Mouse (Mus musculus) lung, postnatal 0 days (tissue): ENCODE data around the gene Negr1. TPM values are rescaled to one million over a fixed set of nuclear protein-coding genes. Genes with fewer than 3 reads are reported as not detected.

Experiments used
- ATAC-seq: fragments of 200-750 bp; cut with Nextera tagmentation; 2 replicates; pipeline ENCODE4 v1.8.0; 2017; ENCODE audit warnings: moderate library complexity
- DNase-seq: peaks from one replicate; pipeline ENCODE4 v3.0.0-alpha.2; 2016; ENCODE audit warnings: low spot score
- H3K27ac ChIP-seq: fragments of 300-500 bp; sonication (generic); 2 replicates; pipeline ENCODE4 v1.5.1; 2014; ENCODE audit warnings: antibody characterized with exemption, mild to moderate bottlenecking, low read length, mixed read lengths
- H3K27me3 ChIP-seq: fragments of 300-500 bp; sonication (generic); replicated peaks from 2 replicates; pipeline ENCODE4 v1.6.1; 2014; ENCODE audit warnings: low read length, mixed read lengths; ENCODE audit not compliant: insufficient read depth
- H3K36me3 ChIP-seq: fragments of 300-500 bp; sonication (generic); 2 replicates; pipeline ENCODE4 v1.6.1; 2014; ENCODE audit warnings: low read length, mixed read lengths; ENCODE audit not compliant: insufficient read depth
- H3K4me1 ChIP-seq: fragments of 300-500 bp; sonication (generic); 2 replicates; pipeline ENCODE4 v1.6.1; 2014; ENCODE audit warnings: antibody characterized with exemption, low read depth, low read length, mixed read lengths; ENCODE audit not compliant: insufficient read depth
- H3K4me2 ChIP-seq: fragments of 300-500 bp; sonication (generic); replicated peaks from 2 replicates; pipeline ENCODE4 v1.6.1; 2014; ENCODE audit warnings: low read depth, mild to moderate bottlenecking, low read length, moderate library complexity, mixed read lengths
- H3K4me3 ChIP-seq: fragments of 300-500 bp; sonication (generic); 2 replicates; pipeline ENCODE4 v1.5.1; 2014; ENCODE audit warnings: low read depth, low read length
- H3K9ac ChIP-seq: fragments of 300-500 bp; sonication (generic); replicated peaks from 2 replicates; pipeline ENCODE4 v1.6.1; 2014; ENCODE audit warnings: low read depth, mild to moderate bottlenecking
- H3K9me3 ChIP-seq: fragments of 300-500 bp; sonication (generic); 2 replicates; pipeline ENCODE4 v1.6.1; 2016; ENCODE audit warnings: low read length, mixed read lengths
- CTCF ChIP-seq: IDR thresholded peaks from 2 replicates; pipeline ENCODE4 v1.5.1; 2016; ENCODE audit warnings: antibody characterized with exemption, mild to moderate bottlenecking
- EP300 ChIP-seq: IDR thresholded peaks from 2 replicates; pipeline ENCODE4 v1.6.1; 2016; ENCODE audit warnings: antibody characterized with exemption, mild to moderate bottlenecking, control low read depth
- WGBS: fragments of 180-500 bp; shearing (Covaris S2); extraction: QIAGEN DNeasy Blood & Tissue Kit; methylation state at CpG from one replicate; pipeline ENCODE4 v1.1.7; 2014; 5-methylcytosine and 5-hydroxymethylcytosine counted together
- polyA plus RNA-seq: library from polyadenylated mRNA; unstranded; fragments of >200 nt; fragmentation: Nextera tagmentation; extraction: Ambion mirVana; gene quantifications from 2 replicates; pipeline ENCODE4 v1.2.1, GENCODE M21; 2015

Gene Negr1
- polyA plus RNA-seq, 1 experiment from 2014 or later = 1.3 TPM

DNA sequence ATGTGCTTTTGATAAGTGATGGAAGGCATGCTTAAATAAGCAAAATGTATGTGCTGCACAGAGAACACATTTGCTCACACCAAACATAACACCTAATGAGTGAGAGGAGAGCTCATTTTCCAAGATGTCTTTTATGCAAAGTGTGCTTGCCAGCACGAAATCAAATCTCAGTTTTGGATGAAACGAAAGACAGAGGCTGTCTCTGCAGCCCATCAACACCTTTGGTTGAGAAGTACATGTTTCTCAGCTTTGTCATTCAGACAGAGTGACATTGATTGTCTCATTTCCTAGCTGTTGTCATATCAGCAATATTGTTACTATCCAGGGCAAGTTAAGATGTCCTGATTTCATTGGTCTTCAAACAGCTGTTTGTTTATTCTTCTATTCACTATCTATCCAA is 29.5 kb downstream of the Negr1 start:
- ATAC-seq = no peak
- 57% methylated on average over 2 of the region's 2 CpGs for WGBS
- Histone ChIP-seq H3K4me1 (no peaks in the 10 kb centered on the region), H3K4me2 (no peak overlapping the region), H3K4me3 (no peak overlapping the region), H3K27me3 (no peaks in the 10 kb centered on the region), H3K36me3 (no peaks in the 10 kb centered on the region), H3K9me3 (no peaks in the 10 kb centered on the region), H3K9ac (no peak overlapping the region), H3K27ac (no peak overlapping the region)
- no peak for DNase-seq
- TF ChIP-seq EP300 (no peak), CTCF (no peak)

DNA sequence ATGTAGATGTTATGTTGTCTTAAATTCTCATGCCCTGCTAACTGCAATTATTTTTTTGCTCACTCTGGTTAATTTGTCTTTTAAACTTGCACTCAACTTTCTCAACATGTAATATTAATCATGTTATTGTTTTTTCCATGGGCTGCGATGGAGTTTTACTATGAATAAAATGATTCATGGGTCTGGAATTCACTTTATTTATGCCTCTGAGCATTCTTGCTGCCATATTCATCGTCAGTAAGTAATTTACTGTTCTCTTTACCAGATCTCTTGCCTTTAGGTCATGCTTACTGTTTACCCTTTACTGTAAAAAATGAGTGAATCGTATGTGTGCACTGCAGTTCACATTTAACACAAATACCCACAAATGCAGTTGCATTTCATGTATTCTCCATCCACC is 45.3 kb downstream of the Negr1 start:
- no peaks in the 10 kb centered on the region for H3K27me3 ChIP-seq
- no peaks in the 10 kb centered on the region for H3K4me1 ChIP-seq
- no peaks in the 10 kb centered on the region for H3K9me3 ChIP-seq
- WGBS = 50% methylated on average over 3 of the region's 3 CpGs
- no peaks in the 10 kb centered on the region for H3K36me3 ChIP-seq
- no peak for ATAC-seq
- H3K9ac ChIP-seq = no peak overlapping the region
- no peak for TF ChIP-seq CTCF
- TF ChIP-seq EP300 = no peak
- H3K4me2 ChIP-seq = no peak overlapping the region
- no peak overlapping the region for H3K4me3 ChIP-seq
- no peak overlapping the region for H3K27ac ChIP-seq
- DNase-seq = no peak

DNA sequence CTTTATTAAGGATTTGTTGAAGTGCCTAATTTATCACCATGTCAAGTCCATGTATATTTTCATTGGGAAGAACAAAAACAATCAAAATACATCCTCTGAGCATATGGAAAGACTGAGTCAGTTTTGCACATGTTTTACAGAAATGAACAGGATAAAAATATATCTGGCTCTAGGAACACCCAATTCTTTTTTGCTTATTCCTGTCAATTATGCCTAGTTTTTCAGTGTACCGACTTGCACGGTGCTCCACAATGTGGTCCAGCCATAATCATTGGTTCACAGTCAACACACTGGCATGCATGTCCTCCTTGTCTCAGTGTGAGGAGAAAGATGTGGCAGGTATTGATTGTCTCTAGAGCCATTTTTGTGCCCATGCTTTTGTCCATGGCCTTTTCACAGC is 58.3 kb downstream of the Negr1 start:
- WGBS = 91% methylated on average over 2 of the region's 2 CpGs

DNA sequence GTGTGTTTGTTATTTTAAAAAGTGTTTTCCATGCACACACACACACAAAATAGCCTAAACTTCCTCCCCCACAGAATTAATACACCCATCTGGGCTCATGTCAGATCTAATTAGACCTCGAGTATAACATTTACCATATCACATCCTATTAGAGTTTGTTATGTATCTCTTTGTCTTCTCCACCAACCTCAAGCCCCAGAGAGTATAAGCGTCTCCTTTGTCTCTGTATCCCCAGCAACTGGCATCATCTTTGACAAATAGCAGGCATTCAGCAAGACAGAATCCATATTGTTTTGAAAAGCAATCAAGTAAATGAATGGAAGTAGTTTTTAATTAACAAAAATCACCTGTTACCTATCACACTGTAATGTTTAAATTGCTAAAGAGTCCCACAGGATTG is 67.0 kb downstream of the Negr1 start:
- no peak overlapping the region for H3K27ac ChIP-seq
- TF ChIP-seq EP300 (no peak), CTCF (no peak)
- no peaks in the 10 kb centered on the region for H3K27me3 ChIP-seq
- no peak overlapping the region for H3K9ac ChIP-seq
- H3K4me1 ChIP-seq = no peaks in the 10 kb centered on the region
- no peaks in the 10 kb centered on the region for H3K36me3 ChIP-seq
- no peaks in the 10 kb centered on the region for H3K9me3 ChIP-seq
- H3K4me3 ChIP-seq = no peak overlapping the region
- WGBS = 53% methylated on average over 2 of the region's 2 CpGs
- ATAC-seq (no peak), DNase-seq (no peak)
- no peak overlapping the region for H3K4me2 ChIP-seq

More for the DNA sequence above, 58.3 kb downstream of the Negr1 start:
- H3K4me3 ChIP-seq = no peak overlapping the region
- no peaks in the 10 kb centered on the region for H3K36me3 ChIP-seq
- no peak for TF ChIP-seq CTCF
- no peak for TF ChIP-seq EP300
- ATAC-seq = no peak
- no peaks in the 10 kb centered on the region for H3K4me1 ChIP-seq
- DNase-seq = no peak
- H3K4me2 ChIP-seq = no peak overlapping the region
- H3K27me3 ChIP-seq = no peaks in the 10 kb centered on the region
- H3K9ac ChIP-seq = no peak overlapping the region
- H3K9me3 ChIP-seq = no peaks in the 10 kb centered on the region
- H3K27ac ChIP-seq = no peak overlapping the region

DNA sequence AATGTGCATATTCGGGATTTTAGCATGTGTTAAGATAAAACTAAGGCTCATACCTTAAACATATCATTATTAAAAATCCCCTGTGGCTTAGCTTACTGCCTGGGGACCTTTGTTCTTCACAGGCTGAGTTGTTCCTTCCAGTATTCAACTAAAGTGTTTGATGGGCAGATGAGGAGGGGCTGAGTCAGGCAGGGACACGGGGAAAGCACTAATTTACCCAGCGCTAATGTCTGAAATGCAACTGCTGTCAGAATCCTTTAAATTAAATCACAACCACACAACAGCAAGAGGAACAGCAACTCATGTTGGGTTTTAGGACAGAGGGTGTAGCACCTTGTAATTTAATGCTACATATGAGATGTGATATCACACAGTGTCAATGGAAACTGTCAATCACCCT is 71.3 kb downstream of the Negr1 start:
- no peaks in the 10 kb centered on the region for H3K27me3 ChIP-seq
- no peak for DNase-seq
- no peak for ATAC-seq
- 40% methylated on average over 3 of the region's 3 CpGs for whole genome bisulfite sequencing
- no peak for TF ChIP-seq CTCF
- no peak for TF ChIP-seq EP300
- no peak overlapping the region for H3K4me2 ChIP-seq
- no peak overlapping the region for H3K27ac ChIP-seq
- H3K4me1 ChIP-seq = no peaks in the 10 kb centered on the region
- no peak overlapping the region for H3K9ac ChIP-seq
- no peaks in the 10 kb centered on the region for H3K9me3 ChIP-seq
- H3K4me3 ChIP-seq = no peak overlapping the region
- H3K36me3 ChIP-seq = no peaks in the 10 kb centered on the region

DNA sequence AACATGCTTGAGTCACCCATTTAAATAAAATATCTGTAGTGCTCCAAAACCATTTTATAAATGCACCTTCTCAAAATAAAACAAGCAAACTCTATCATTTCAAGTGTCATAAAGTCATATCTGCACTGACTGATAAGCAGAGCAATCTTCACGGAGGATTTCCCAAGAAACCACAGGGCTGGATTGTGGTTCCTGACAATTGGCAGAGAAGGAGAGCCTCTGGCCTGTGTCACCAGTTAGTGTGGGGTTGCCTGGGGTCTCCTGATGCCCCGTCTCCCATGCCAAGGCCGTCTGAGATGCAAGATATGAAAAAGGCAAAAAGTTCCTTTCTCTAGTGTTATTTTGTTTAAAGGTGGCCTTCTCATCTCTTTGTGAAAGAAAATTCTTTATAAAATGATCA is 77.8 kb downstream of the Negr1 start:
- WGBS = 47% methylated on average over 3 of the region's 3 CpGs
- Histone ChIP-seq H3K36me3 (no peaks in the 10 kb centered on the region), H3K9me3 (no peaks in the 10 kb centered on the region), H3K27me3 (no peaks in the 10 kb centered on the region), H3K4me1 (no peaks in the 10 kb centered on the region), H3K27ac (no peak overlapping the region), H3K4me2 (no peak overlapping the region), H3K4me3 (no peak overlapping the region), H3K9ac (no peak overlapping the region)
- ATAC-seq (no peak), DNase-seq (no peak)
- no peak for TF ChIP-seq CTCF
- TF ChIP-seq EP300 = no peak

DNA sequence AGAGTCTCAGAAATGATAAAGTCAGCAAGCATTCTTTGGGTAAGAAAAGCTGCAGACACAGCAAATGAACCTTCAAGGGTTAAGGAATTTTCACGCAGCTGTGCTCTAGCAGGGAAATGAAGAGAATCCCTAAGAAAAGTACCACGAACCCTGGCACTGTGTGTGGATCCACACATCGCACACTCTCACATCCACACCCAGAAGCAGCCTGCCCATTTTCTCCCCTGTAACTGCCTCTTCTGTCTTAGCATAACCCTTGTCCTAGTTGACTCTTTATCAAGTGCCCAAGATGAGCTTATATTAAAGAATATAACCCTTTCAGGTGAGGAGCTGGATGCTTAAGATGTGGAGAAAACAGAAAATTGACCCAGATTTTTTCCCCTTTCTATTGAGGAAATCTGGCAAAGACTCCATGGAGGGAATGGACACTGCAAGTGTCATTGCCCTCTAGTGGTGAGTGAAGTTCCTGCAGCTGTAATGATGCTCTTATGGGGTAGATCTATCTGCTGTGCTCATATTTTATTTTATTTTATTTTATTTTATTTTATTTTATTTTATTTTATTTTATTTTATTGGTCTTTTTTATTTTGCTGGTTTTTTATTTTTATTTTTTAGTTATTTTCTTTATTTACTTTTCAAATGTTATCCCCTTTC is 82.2 kb downstream of the Negr1 start:
- no peak overlapping the region for H3K4me3 ChIP-seq
- H3K27me3 ChIP-seq = no peaks in the 10 kb centered on the region
- H3K36me3 ChIP-seq = no peaks in the 10 kb centered on the region
- H3K4me1 ChIP-seq = no peaks in the 10 kb centered on the region
- H3K4me2 ChIP-seq = no peak overlapping the region
- ATAC-seq = no peak
- no peak overlapping the region for H3K9ac ChIP-seq
- peak; percentile 68 for TF ChIP-seq CTCF
- no peak for TF ChIP-seq EP300
- 85% methylated on average over 3 of the region's 3 CpGs for WGBS
- no peak overlapping the region for H3K27ac ChIP-seq
- DNase-seq = peak; percentile 48
- no peaks in the 10 kb centered on the region for H3K9me3 ChIP-seq
